Mouse (Mus musculus) central nervous system, embryonic 18 days (tissue): ENCODE results near the gene Ush1c. TPM values are rescaled to one million over a fixed set of nuclear protein-coding genes. Genes with fewer than 3 reads are reported as not detected.

ENCODE experiments used
- polyA plus RNA-seq: library from polyadenylated mRNA; depleted of rRNA; stranded (reverse); fragments of >200 nt; gene quantifications from 2 replicates; pipeline ENCODE4 v1.2.3, GENCODE M21; 2012; rRNA removed

Ush1c gene
- polyA plus RNA-seq = 0.91 and 1.3 TPM in 2 replicates

GRCm38 (mm10) chr7:46238346-46238745 is at the start of gene Ush1c:
TSS of gene Ush1c (minus strand) at chr7:46238503.

GRCm38 (mm10) chr7:46240696-46241095 is 2.4 kb upstream of the Ush1c start, which contains the start of gene Otog:
TSS of gene Otog (plus strand) at chr7:46240987.

GRCm38 (mm10) chr7:46179431-46180275 is 58.6 kb downstream of the Ush1c start, which contains the start of gene Abcc8:
TSS of gene Abcc8 (minus strand) at chr7:46180033.

Other genes with a start within 250 kb of the Ush1c start
- gene Abcc6, start 208.2 kb downstream of the Ush1c start, polyA plus RNA-seq = 1.2 and 1.3 TPM in 2 replicates
- 41.8 and 44.8 TPM in 2 replicates for gene Nomo1, start 204.8 kb downstream of the Ush1c start, polyA plus RNA-seq
- 12.6 and 18.7 TPM in 2 replicates for gene Kcnj11, start 137.7 kb downstream of the Ush1c start, polyA plus RNA-seq
- gene Abcc8, start 58.5 kb downstream of the Ush1c start, polyA plus RNA-seq = 13.8 and 15.7 TPM in 2 replicates
- 0.09 and 0.21 TPM in 2 replicates for gene Otog, start 2.5 kb upstream of the Ush1c start, polyA plus RNA-seq
- gene Myod1, start 138.0 kb upstream of the Ush1c start, polyA plus RNA-seq = 0.10 and 1.2 TPM in 2 replicates
- gene Kcnc1, start 158.0 kb upstream of the Ush1c start, polyA plus RNA-seq = 19.3 and 21.5 TPM in 2 replicates